Mouse (Mus musculus): ENCODE data around the gene Rtraf. TPM values are rescaled to one million over a fixed set of nuclear protein-coding genes. Genes with fewer than 3 reads are reported as not detected.

Gene Rtraf
- polyA plus RNA-seq, 1 experiment from 2014 or later, result 226 TPM

DNA sequence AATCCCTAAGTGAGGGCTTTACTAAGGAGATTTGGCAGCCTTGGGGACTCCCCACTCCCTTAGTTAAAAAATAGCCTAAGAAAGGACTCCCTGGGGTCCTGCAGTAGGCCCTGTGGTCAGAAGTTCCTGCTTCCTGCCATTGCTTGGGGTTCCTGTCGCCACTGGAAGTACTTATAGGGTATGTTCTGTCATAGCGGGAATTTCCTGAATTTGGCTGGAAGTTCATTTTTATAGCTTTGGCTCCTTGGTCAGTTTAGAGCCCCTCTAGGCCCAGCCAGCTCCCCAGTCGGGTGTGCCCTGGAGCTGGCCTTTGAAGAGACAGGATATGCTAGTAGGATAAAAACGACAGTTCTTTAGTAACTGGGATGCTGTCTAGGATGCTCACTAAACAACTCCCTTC is 28.7 kb downstream of the Rtraf start:
- H3K4me1 ChIP-seq, result peaks cover 1% of the 10 kb centered on the region; the same call in 1 of the 2 replicates
- H3K36me3 ChIP-seq (replicated peaks), result peaks cover 72% of the 10 kb centered on the region
- H3K9me3 ChIP-seq, result no peaks in the 10 kb centered on the region
- no peak overlapping the region for H3K4me3 ChIP-seq
- H3K27me3 ChIP-seq (replicated peaks; ENCODE audit: low read depth, poor library complexity, severe bottlenecking), result no peaks in the 10 kb centered on the region
- DNase-seq (ENCODE audit: low spot score), result no peak
- 69% methylated on average over 4 of the region's 4 CpGs for WGBS
- H3K27ac ChIP-seq (replicated peaks), result no peak overlapping the region

DNA sequence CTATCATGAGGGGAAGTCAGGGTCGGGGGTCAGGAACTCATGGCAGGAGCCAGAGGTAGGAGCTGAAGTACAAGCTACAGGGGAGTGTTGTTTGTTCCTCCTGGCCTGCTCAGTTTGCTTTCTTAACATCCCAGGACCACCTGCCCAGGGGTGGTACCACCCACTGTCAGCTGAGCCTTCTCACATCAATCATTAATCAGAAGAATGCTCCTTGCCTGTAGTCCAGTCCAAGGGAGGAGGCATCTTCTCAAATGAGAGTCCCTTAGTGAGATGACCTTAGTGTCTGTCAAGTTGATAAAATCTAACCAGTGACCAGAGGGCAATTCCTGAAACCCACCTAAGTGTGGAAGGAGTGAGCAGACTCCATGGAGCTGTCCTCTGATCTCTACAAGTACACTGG is 35.2 kb downstream of the Rtraf start:
- Histone ChIP-seq H3K4me1 (no peaks in the 10 kb centered on the region), H3K36me3 (replicated peaks) (peaks cover 31% of the 10 kb centered on the region), H3K9me3 (no peaks in the 10 kb centered on the region), H3K27ac (replicated peaks) (no peak overlapping the region), H3K4me3 (no peak overlapping the region), H3K27me3 (replicated peaks; ENCODE audit: low read depth, poor library complexity, severe bottlenecking) (no peaks in the 10 kb centered on the region)
- DNase-seq (ENCODE audit: low spot score), result no peak
- WGBS, result 80% methylated on average over 1 of the region's 1 CpGs

DNA sequence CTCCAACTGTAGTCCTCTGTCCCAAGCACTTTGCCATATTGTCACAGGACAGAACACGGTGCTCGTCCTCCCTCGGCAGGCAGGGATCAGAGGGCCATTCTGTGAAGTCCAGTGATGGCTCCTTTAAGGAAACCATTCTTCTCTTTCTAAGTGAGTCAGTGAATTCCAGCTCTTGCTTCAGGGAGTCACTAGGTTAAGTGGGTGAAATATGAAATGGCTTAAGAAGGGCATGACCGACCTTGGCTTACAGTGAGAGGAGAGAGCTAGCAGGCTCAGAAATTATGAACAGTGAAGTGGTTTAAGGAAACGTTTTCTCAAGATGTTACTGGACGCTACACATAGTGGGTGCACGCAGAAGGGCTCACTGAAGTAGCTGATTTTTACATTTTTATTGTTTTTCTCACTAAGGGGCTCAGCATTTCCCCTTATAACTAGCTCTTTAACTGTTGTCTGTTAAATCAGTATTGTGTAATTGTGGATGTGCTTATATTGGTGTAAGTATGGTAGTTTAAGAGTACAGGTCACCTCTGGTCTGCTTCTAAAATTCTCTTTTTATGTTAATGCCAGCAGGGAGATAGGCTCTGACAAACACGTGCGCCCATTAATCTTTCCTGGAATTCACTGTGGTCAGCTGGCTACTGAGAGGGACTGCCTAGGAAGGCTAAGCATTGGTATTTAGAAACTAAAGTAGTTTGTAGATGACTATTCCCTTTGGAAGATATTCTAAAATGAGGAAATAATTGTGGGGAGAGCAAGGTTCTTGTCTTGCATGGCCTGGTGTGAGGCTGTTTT is 37.6 kb downstream of the Rtraf start:
- Histone ChIP-seq H3K27me3 (replicated peaks; ENCODE audit: low read depth, poor library complexity, severe bottlenecking) (no peaks in the 10 kb centered on the region), H3K27ac (replicated peaks) (no peak overlapping the region), H3K9me3 (no peaks in the 10 kb centered on the region), H3K4me1 (no peaks in the 10 kb centered on the region), H3K4me3 (no peak overlapping the region), H3K36me3 (replicated peaks) (peaks cover 31% of the 10 kb centered on the region)
- WGBS, result 91% methylated on average over 9 of the region's 9 CpGs
- DNase-seq (ENCODE audit: low spot score), result no peak

DNA sequence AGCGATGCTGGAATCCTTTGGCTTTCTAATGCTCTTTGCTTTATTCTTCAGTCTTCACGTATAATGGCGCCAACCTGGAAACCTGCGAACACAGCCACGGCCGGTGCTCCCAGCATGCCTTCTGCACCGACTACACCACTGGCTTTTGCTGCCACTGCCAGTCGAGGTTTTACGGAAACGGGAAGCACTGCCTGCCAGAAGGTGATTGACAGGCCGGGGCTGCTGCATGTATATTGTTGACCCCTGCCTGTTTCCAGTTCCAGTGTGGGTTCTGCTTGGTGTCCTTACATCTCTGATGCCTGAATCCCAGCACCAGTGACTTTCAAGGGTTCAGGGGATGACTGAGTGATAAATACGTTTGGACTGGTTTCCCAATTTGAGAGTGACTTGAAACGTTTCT is 45.7 kb downstream of the Rtraf start:
- Histone ChIP-seq H3K27ac (replicated peaks) (no peak overlapping the region), H3K36me3 (replicated peaks) (peaks cover 62% of the 10 kb centered on the region), H3K27me3 (replicated peaks; ENCODE audit: low read depth, poor library complexity, severe bottlenecking) (no peaks in the 10 kb centered on the region), H3K9me3 (no peaks in the 10 kb centered on the region), H3K4me3 (no peak overlapping the region), H3K4me1 (peaks cover 11% of the 10 kb centered on the region; the same call in 1 of the 2 replicates)
- 92% methylated on average over 13 of the region's 13 CpGs for WGBS
- no peak for DNase-seq (ENCODE audit: low spot score)

DNA sequence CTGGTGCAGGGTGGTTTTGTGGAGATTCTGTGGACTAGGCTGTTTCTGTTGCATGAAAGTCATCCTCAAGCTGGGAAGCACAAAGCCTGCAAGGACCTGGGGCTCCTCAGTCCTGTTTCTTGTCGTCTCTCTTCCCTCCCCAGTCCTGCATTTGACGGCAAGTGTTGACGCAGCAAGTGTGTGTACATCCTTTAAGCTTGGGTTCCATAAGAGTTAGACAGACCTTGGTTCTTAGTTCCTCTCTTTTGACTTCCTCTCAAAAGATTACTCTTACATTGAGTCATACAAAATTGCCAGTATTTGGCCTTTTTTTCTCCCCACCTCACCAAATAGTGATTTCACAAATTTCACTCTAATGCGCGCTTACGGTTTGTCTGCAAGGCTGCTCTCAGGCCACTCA is 46.3 kb downstream of the Rtraf start:
- Histone ChIP-seq H3K27ac (replicated peaks) (no peak overlapping the region), H3K9me3 (no peaks in the 10 kb centered on the region), H3K4me3 (no peak overlapping the region), H3K36me3 (replicated peaks) (peaks cover 58% of the 10 kb centered on the region), H3K4me1 (peaks cover 16% of the 10 kb centered on the region; the same call in 1 of the 2 replicates), H3K27me3 (replicated peaks; ENCODE audit: low read depth, poor library complexity, severe bottlenecking) (no peaks in the 10 kb centered on the region)
- DNase-seq (ENCODE audit: low spot score), result no peak
- WGBS, result 93% methylated on average over 6 of the region's 6 CpGs

DNA sequence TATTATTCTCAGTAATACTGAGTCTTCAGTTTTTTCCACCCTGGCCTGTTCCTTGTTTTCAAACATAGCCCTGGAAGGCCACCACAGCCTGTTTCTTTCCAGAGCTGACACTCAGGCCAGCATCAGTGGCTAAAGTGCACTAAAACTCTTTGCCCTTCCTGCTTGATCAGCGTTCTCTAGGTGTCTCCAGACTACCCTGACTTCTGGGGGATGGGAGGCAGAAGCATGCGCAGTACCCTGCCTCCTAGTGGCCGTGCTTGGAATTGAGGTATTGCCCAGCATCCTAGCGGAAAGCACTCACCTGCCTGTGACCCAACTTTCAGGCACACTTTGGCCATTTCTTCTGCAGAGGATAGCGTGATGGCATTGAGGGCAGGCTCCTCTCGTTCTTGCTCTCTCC is 46.7 kb downstream of the Rtraf start:
- H3K27me3 ChIP-seq (replicated peaks; ENCODE audit: low read depth, poor library complexity, severe bottlenecking), result no peaks in the 10 kb centered on the region
- 44% methylated on average over 6 of the region's 6 CpGs for WGBS
- no peak overlapping the region for H3K27ac ChIP-seq (replicated peaks)
- peaks cover 54% of the 10 kb centered on the region for H3K36me3 ChIP-seq (replicated peaks)
- peak; percentile 57 for DNase-seq (ENCODE audit: low spot score)
- peaks cover 17% of the 10 kb centered on the region; the same call in 1 of the 2 replicates for H3K4me1 ChIP-seq
- no peaks in the 10 kb centered on the region for H3K9me3 ChIP-seq
- no peak overlapping the region for H3K4me3 ChIP-seq

DNA sequence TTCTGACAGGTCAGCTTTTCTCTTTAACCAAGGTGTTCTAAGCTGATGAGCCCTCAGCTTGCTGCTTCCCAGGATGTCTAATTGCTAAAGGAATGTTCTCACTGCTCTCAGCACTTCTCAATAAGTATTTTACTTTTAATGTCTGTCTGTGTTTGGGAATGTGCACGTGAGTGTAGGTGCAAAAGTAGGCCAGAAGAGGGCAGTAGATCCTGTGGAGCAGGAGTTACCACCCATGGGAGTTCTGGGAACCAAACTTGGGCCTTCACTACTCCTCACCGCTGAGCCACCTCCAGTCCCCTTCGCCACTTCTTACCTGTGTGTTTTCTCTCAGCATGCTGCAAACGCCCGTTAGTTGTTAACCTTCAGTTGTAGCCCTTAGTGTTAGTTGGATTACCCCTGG is 47.4 kb downstream of the Rtraf start:
- Histone ChIP-seq H3K4me3 (no peak overlapping the region), H3K27me3 (replicated peaks; ENCODE audit: low read depth, poor library complexity, severe bottlenecking) (no peaks in the 10 kb centered on the region), H3K4me1 (peaks cover 18% of the 10 kb centered on the region), H3K36me3 (replicated peaks) (peaks cover 48% of the 10 kb centered on the region), H3K9me3 (no peaks in the 10 kb centered on the region), H3K27ac (replicated peaks) (no peak overlapping the region)
- WGBS, result 96% methylated on average over 5 of the region's 5 CpGs
- DNase-seq (ENCODE audit: low spot score), result no peak

DNA sequence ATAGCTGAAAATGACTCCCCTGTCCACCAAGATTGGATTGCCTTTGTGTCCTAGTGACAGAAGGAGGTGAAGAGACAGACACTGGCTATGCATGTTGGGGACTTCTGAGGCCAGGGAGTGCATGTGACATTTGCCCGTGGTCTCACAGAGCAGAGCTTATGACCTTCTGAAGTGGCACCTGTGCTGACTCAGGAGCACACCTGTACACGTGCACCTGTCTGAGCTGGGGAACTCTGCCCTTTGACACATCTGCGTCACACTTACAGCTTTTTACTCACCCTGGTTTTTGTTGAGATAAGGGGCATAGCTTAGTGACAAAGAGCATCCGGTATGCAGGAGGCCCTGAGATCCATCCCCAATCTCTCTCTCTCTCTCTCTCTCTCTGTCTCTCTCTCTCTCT is 48.1 kb downstream of the Rtraf start:
- Histone ChIP-seq H3K4me3 (no peak overlapping the region), H3K4me1 (peaks cover 25% of the 10 kb centered on the region)
- WGBS, result 90% methylated on average over 4 of the region's 4 CpGs

DNA sequence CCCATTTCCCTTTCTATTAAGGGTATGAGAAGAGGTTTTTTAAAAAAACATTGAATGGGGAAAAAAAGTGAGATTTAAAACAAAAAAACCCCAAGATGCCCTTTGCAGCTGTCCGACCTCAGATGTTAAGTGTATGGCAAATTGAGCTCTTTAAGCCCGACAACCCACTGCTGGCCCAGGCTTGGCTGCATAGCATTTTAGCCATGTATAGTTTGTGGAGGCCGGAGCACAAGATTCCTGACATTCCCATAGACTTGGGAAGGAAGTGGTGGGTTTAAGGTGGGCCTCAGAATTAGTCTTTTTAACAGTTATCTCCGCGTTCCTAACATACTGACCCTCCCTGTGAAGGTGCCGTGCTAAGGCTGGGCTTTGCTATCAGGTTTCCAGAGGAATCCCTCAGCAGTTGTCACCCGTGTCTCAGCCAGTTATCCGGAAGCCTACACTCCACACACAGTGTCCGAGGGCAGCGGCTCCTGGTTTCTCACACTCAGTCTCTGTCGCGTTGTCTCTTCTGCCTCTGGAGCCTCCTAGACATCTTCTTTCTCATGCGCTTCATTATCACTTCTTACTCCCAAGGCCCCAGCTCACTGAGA is 49.5 kb downstream of the Rtraf start:
- WGBS, result 75% methylated on average over 13 of the region's 13 CpGs
- peaks cover 28% of the 10 kb centered on the region for H3K36me3 ChIP-seq (replicated peaks)
- H3K4me3 ChIP-seq, result no peak overlapping the region
- H3K27ac ChIP-seq (replicated peaks), result no peak overlapping the region; the same call in 1 of the 2 replicates
- no peak for DNase-seq (ENCODE audit: low spot score)
- H3K27me3 ChIP-seq (replicated peaks; ENCODE audit: low read depth, poor library complexity, severe bottlenecking), result no peaks in the 10 kb centered on the region
- H3K4me1 ChIP-seq, result peaks cover 38% of the 10 kb centered on the region
- H3K9me3 ChIP-seq, result no peaks in the 10 kb centered on the region

More for the DNA sequence above, 48.1 kb downstream of the Rtraf start:
- no peak overlapping the region for H3K27ac ChIP-seq (replicated peaks)
- peaks cover 41% of the 10 kb centered on the region for H3K36me3 ChIP-seq (replicated peaks)
- no peaks in the 10 kb centered on the region for H3K27me3 ChIP-seq (replicated peaks; ENCODE audit: low read depth, poor library complexity, severe bottlenecking)
- H3K9me3 ChIP-seq, result no peaks in the 10 kb centered on the region
- DNase-seq (ENCODE audit: low spot score), result no peak

DNA sequence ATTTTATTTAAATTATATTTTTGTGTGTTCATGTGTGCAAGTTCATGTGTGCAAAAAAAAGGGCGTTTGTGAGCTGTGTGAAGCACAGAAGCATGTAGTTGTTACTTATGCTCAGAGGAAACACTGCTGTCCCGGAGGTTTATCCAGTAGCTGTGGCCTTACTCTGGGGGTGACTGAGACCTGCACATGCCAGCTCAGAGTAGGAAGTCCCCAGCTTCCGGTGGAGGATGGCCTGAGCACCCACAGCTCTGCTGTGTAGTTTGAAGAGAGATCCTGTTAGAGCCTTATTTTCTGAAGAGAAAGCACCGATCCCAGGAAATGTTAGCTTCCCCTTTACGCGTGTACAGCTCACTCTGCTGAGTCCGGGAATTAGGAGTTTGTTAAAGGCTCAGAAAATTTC is 52.5 kb downstream of the Rtraf start:
- Histone ChIP-seq H3K27ac (replicated peaks) (peak overlapping the region; percentile 35; the same call in 1 of the 2 replicates), H3K4me3 (no peak overlapping the region), H3K4me1 (peaks cover 62% of the 10 kb centered on the region), H3K9me3 (no peaks in the 10 kb centered on the region), H3K27me3 (replicated peaks; ENCODE audit: low read depth, poor library complexity, severe bottlenecking) (no peaks in the 10 kb centered on the region), H3K36me3 (replicated peaks) (peaks cover 27% of the 10 kb centered on the region)
- 73% methylated on average over 7 of the region's 7 CpGs for WGBS
- DNase-seq (ENCODE audit: low spot score), result no peak

DNA sequence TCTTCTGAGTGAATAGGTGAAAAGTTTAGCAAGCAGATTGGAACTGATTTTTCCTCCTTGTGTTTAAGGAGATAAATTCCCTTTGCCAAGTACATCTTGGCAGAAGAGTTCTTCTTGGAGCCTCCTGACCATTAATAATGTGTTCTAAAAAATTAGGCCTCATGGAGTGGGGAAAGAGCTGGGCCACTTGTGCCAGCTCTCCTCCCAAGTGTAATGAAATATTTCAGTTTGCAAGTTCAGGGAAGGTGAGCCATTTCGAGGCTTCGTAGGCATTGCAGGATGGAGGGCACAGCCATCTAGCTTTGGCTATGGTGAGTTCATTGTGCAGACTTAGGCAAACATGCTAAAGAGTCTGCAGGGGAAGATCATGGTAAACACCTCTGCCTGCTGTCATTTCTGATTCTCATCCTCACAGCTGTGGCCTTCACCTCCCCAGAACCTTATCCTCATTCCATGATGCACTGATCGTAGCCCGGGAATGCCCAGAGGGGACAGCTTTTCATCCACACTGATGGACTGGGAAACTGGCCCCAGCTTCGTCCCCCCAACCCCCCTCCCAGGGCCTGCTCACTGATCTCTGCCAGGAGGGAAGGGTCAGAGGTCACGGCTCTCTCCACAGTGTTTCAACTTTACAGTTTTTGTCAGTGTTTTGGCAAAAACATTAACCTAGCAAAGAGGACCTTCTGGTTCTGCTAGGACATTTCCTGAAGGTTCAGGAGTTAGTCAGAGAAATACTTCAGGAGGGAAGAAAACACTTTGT is 54.0 kb downstream of the Rtraf start:
- Histone ChIP-seq H3K27ac (replicated peaks) (peak overlapping the region; percentile 54), H3K9me3 (no peaks in the 10 kb centered on the region), H3K4me3 (no peak overlapping the region), H3K4me1 (peaks cover 70% of the 10 kb centered on the region), H3K36me3 (replicated peaks) (peaks cover 29% of the 10 kb centered on the region), H3K27me3 (replicated peaks; ENCODE audit: low read depth, poor library complexity, severe bottlenecking) (no peaks in the 10 kb centered on the region)
- WGBS, result 18% methylated on average over 6 of the region's 6 CpGs
- peak; percentile 67 for DNase-seq (ENCODE audit: low spot score)

DNA sequence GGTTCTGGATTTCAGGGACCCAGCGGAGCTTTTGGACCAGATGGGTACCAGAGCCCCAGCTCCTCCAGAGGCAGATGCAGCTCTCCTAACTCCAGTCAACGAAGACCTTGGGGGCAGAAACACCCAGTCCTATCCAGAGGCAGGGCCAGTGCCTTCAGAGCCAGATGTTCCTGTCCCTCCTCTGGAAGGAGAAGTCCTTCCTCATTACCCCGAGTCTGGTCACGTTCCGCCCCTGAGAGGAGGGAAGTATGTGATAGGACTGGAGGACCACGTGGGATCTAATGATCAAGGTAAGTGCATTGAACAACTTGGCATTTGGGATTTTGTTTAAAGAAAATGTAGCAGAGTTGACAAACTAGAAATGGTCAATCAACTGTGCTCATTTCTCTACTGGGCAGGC is 55.0 kb downstream of the Rtraf start:
- Histone ChIP-seq H3K27ac (replicated peaks) (peak overlapping the region; percentile 54), H3K9me3 (no peaks in the 10 kb centered on the region), H3K27me3 (replicated peaks; ENCODE audit: low read depth, poor library complexity, severe bottlenecking) (no peaks in the 10 kb centered on the region), H3K4me1 (peaks cover 69% of the 10 kb centered on the region), H3K4me3 (no peak overlapping the region), H3K36me3 (replicated peaks) (peaks cover 29% of the 10 kb centered on the region)
- 94% methylated on average over 6 of the region's 6 CpGs for WGBS
- DNase-seq (ENCODE audit: low spot score), result no peak

DNA sequence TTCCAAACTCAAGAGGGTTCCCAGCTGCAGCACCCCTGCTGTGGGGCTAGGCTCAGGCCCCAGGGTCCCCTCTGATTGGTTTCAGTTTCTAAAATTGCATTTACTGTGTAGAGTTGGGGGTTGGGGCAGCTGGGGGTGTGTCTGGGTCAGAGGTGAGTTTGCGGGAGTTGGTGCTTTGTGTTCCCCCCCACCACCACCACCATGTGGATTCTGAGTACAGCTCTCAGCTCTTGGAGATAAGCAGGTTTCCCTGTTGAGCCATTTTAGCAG is 57.3 kb downstream of the Rtraf start:
- Histone ChIP-seq H3K27ac (replicated peaks) (no peak overlapping the region), H3K9me3 (no peaks in the 10 kb centered on the region), H3K4me1 (peaks cover 82% of the 10 kb centered on the region), H3K4me3 (no peak overlapping the region), H3K27me3 (replicated peaks; ENCODE audit: low read depth, poor library complexity, severe bottlenecking) (no peaks in the 10 kb centered on the region), H3K36me3 (replicated peaks) (peaks cover 26% of the 10 kb centered on the region)
- DNase-seq (ENCODE audit: low spot score), result no peak
- 8% methylated on average over 1 of the region's 1 CpGs for WGBS

Data from embryonic facial prominence, embryonic 10.5 days (tissue).